Mouse (Mus musculus) small intestine, adult 2 months (tissue): ENCODE measurements around the gene Rplp0. TPM values are rescaled to one million over a fixed set of nuclear protein-coding genes. Genes with fewer than 3 reads are reported as not detected.

Experiments used
- H3K27ac ChIP-seq: fragments of 200-500 bp; 2 replicates; pipeline ENCODE4 v1.5.1; 2012; ENCODE audit warnings: low read depth, low read length, control low read depth, inconsistent platforms; ENCODE audit not compliant: insufficient read depth
- H3K27me3 ChIP-seq: fragments of 200-500 bp; 2 replicates; pipeline ENCODE4 v1.6.1; 2012; ENCODE audit warnings: mild to moderate bottlenecking, moderate library complexity, low read length, inconsistent platforms; ENCODE audit not compliant: control insufficient read depth, insufficient read depth
- H3K36me3 ChIP-seq: fragments of 200-500 bp; 2 replicates; pipeline ENCODE4 v1.6.1; 2012; ENCODE audit warnings: mild to moderate bottlenecking, low read length, control low read depth, inconsistent platforms; ENCODE audit not compliant: control insufficient read depth, insufficient read depth
- H3K4me1 ChIP-seq: fragments of 200-500 bp; 2 replicates; pipeline ENCODE4 v1.6.1; 2012; ENCODE audit warnings: low read length, inconsistent platforms, mixed read lengths; ENCODE audit not compliant: control insufficient read depth, insufficient read depth, insufficient read length
- H3K4me3 ChIP-seq: fragments of 200-500 bp; 2 replicates; pipeline ENCODE4 v1.5.1; 2012; ENCODE audit warnings: low read depth, mild to moderate bottlenecking, control low read depth, inconsistent platforms, low read length, moderate library complexity
- CTCF ChIP-seq: fragments of 200-500 bp; IDR thresholded peaks from 2 replicates; pipeline ENCODE4 v1.5.1; 2012; ENCODE audit warnings: low read depth, mild to moderate bottlenecking, control low read depth, inconsistent platforms, low read length, moderate library complexity, mixed read lengths; ENCODE audit not compliant: insufficient replicate concordance, insufficient read length; ENCODE audit errors: extremely low read depth
- POLR2A ChIP-seq: fragments of 200-500 bp; IDR thresholded peaks from 2 replicates; pipeline ENCODE4 v1.6.1; 2012; ENCODE audit warnings: low read depth, mild to moderate bottlenecking, control low read depth, inconsistent platforms, low read length, moderate library complexity
- WGBS: fragments of 180-500 bp; shearing (Covaris S2); methylation state at CpG from one replicate; pipeline ENCODE4 v1.1.7; 2018; 5-methylcytosine and 5-hydroxymethylcytosine counted together
- polyA plus RNA-seq: library from polyadenylated mRNA; depleted of rRNA; stranded (reverse); fragments of >200 nt; gene quantifications from 2 replicates; pipeline ENCODE4 v1.2.3, GENCODE M21; 2012; rRNA removed

Rplp0 gene
- polyA plus RNA-seq, 1 experiment, result 2,017 TPM

DNA sequence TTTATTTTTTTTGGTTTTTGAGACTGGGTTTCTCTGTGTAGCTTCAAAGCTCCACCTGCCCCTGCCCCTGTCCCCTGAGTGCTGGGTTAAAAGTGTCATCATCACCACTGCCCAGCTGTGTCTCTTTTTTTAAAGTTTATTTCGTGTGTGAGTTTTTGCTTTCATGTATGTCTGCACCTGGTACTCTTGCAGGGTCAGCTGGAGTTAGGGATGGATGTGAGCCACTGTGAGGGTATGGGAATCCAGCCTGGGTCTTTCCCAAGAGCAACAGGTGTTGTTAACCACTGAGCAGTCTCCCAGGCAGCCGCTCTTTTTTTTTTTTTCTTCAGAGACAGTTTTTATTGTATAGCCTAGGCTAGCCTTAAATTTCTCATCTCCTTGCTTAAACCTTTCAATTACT lies 27.5 kb downstream of the Rplp0 start:
- H3K27me3 ChIP-seq, result no peaks in the 10 kb centered on the region
- no peaks in the 10 kb centered on the region for H3K4me1 ChIP-seq
- H3K27ac ChIP-seq, result no peak overlapping the region
- peaks cover 73% of the 10 kb centered on the region for H3K36me3 ChIP-seq
- 89% methylated on average over 2 of the region's 2 CpGs for WGBS
- no peak for TF ChIP-seq CTCF
- TF ChIP-seq POLR2A, result no peak
- no peak overlapping the region for H3K4me3 ChIP-seq

DNA sequence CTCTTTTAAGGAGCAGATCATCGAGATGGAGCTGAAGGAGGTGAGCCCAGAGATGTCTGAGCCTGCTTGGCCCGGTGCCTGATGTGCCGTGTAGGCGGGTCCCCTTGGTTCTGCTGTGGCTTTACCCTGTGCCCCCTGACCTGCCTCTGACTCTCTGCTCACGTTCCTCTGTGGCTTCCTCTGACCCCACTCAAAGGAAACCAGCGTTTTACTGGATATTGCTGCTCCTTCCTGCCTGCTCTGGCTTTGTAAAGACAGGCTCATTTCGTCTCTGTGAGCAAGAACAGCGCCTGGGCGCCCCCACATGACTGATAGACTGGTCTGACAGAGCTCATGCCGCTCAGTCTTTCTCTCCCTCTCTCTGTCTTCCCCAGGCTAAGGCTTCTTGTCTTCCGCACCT lies 31.8 kb downstream of the Rplp0 start:
- no peaks in the 10 kb centered on the region for H3K4me1 ChIP-seq
- no peaks in the 10 kb centered on the region for H3K27me3 ChIP-seq
- TF ChIP-seq CTCF (no peak), POLR2A (no peak)
- 79% methylated on average over 11 of the region's 11 CpGs for WGBS
- peaks cover 76% of the 10 kb centered on the region for H3K36me3 ChIP-seq
- H3K27ac ChIP-seq, result no peak overlapping the region
- no peak overlapping the region for H3K4me3 ChIP-seq

GRCm38 (mm10) chr5:115591506-115591905 lies 32.2 kb downstream of the Rplp0 start:
- WGBS, result 63% methylated on average over 2 of the region's 2 CpGs
- no peak overlapping the region for H3K27ac ChIP-seq
- no peaks in the 10 kb centered on the region for H3K27me3 ChIP-seq
- H3K4me3 ChIP-seq, result no peak overlapping the region
- TF ChIP-seq POLR2A, result no peak
- no peak for TF ChIP-seq CTCF
- no peaks in the 10 kb centered on the region for H3K4me1 ChIP-seq
- peaks cover 78% of the 10 kb centered on the region for H3K36me3 ChIP-seq

DNA sequence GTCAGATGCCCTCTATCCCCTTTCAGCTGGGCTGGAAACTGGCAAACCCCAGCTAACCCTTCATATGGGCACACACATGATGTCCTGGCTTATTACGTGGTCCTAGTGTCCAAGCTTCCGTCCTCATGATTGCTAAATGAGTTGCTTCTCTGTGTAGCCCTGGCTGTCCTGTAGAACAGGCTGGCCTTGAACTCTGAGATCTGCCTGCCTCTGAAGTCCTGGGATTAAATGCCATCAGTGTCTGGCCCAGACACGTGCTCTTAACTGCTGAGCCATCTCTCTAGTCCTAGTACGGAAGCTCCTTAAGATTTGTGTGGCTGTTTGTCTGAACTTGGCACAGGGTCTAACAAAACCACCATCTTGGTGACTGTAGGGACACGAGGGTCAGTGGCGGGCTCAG lies 44.3 kb downstream of the Rplp0 start:
- 92% methylated on average over 6 of the region's 6 CpGs for WGBS
- H3K27me3 ChIP-seq, result no peaks in the 10 kb centered on the region
- H3K36me3 ChIP-seq, result peaks cover 72% of the 10 kb centered on the region
- H3K27ac ChIP-seq, result no peak overlapping the region
- H3K4me3 ChIP-seq, result no peak overlapping the region
- no peaks in the 10 kb centered on the region for H3K4me1 ChIP-seq
- TF ChIP-seq POLR2A (no peak), CTCF (no peak)

DNA sequence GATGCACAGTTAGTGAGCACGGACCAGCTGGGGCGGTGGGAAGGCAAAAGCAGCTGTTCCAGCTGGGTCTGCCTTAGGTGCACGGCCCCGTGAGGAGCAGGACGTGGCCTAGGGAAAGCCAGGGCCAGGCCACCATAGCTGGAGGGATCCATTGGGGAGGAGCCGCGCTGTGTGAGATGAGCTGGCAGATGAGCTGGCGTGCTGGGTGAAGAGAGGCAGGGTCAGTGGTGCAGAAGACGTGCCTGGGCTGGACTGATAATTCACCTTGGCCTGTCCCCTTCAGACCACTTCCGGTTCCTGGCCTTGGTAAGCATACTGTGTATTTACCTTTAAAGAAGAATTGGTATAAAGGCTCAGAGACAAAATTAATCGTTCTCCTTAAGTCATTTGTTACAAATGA lies 52.3 kb downstream of the Rplp0 start:
- Histone ChIP-seq H3K27ac (no peak overlapping the region), H3K4me3 (no peak overlapping the region), H3K4me1 (peaks cover 5% of the 10 kb centered on the region; the same call in 1 of the 2 replicates), H3K36me3 (peaks cover 85% of the 10 kb centered on the region), H3K27me3 (no peaks in the 10 kb centered on the region)
- 94% methylated on average over 11 of the region's 11 CpGs for WGBS
- no peak for TF ChIP-seq CTCF
- no peak for TF ChIP-seq POLR2A

Other genes starting within 250 kb of the Rplp0 start
- 16.9 and 38.0 TPM in 2 replicates for gene Srsf9, start 232.3 kb upstream of the Rplp0 start, polyA plus RNA-seq
- 3.3 and 6.0 TPM in 2 replicates for gene Gatc, start 218.3 kb upstream of the Rplp0 start, polyA plus RNA-seq
- gene Triap1, start 218.2 kb upstream of the Rplp0 start, polyA plus RNA-seq, result 3.2 and 5.9 TPM in 2 replicates
- gene Cox6a1, start 210.5 kb upstream of the Rplp0 start, polyA plus RNA-seq, result 6,016 and 7,190 TPM in 2 replicates
- gene Msi1, start 129.9 kb upstream of the Rplp0 start, polyA plus RNA-seq, result 4.6 and 9.0 TPM in 2 replicates
- 5.2 and 2,024 TPM in 2 replicates for gene Pla2g1b, start 93.2 kb upstream of the Rplp0 start, polyA plus RNA-seq
- 9.9 and 13.6 TPM in 2 replicates for gene Sirt4, start 74.7 kb upstream of the Rplp0 start, polyA plus RNA-seq
- gene Pxn, start 52.8 kb upstream of the Rplp0 start, polyA plus RNA-seq, result 65.1 and 136 TPM in 2 replicates
- 26.4 and 30.7 TPM in 2 replicates for gene Gcn1l1, start 5.8 kb downstream of the Rplp0 start, polyA plus RNA-seq
- 28.4 and 50.8 TPM in 2 replicates for gene Rab35, start 72.4 kb downstream of the Rplp0 start, polyA plus RNA-seq
- 8.4 and 15.5 TPM in 2 replicates for gene Bicdl1, start 172.2 kb downstream of the Rplp0 start, polyA plus RNA-seq